Mouse (Mus musculus) bone marrow macrophage, adult 2 months (primary cell): ENCODE measurements around the gene Ext2. TPM values are rescaled to one million over a fixed set of nuclear protein-coding genes. Genes with fewer than 3 reads are reported as not detected.

Experiments
- H3K27ac ChIP-seq: 2 replicates; pipeline ENCODE4 v1.5.1; 2012; ENCODE audit warnings: low read depth, low read length; ENCODE audit not compliant: insufficient read depth
- H3K4me1 ChIP-seq: 2 replicates; pipeline ENCODE4 v1.6.1; 2012; ENCODE audit warnings: low read length; ENCODE audit not compliant: control insufficient read depth, insufficient read depth
- H3K4me3 ChIP-seq: 2 replicates; pipeline ENCODE4 v1.5.1; 2012; ENCODE audit warnings: mild to moderate bottlenecking, low read length, moderate library complexity; ENCODE audit not compliant: insufficient read depth
- CTCF ChIP-seq: IDR thresholded peaks from 2 replicates; pipeline ENCODE4 v1.5.1; 2012; ENCODE audit warnings: low read depth, mild to moderate bottlenecking, low read length, moderate library complexity
- POLR2A ChIP-seq: IDR thresholded peaks from 2 replicates; pipeline ENCODE4 v1.6.1; 2012; ENCODE audit warnings: mild to moderate bottlenecking, low read depth, low read length, borderline replicate concordance
- polyA plus RNA-seq: library from polyadenylated mRNA; stranded (reverse); fragments of >200 nt; gene quantifications from 2 replicates; pipeline ENCODE4 v1.2.4, GENCODE M21; 2012; ENCODE audit not compliant: missing spikeins, insufficient read depth, insufficient read length

Gene Ext2
- polyA plus RNA-seq, 1 experiment = 43.7 TPM

- TF ChIP-seq CTCF (peak; percentile 96), POLR2A (no peak)
- Histone ChIP-seq H3K4me1 (no peaks in the 10 kb centered on the region), H3K4me3 (no peak overlapping the region), H3K27ac (no peak overlapping the region)
Observed at GRCm38 (mm10) chr2:93809931-93810330, 12.4 kb downstream of the Ext2 start.

- no peak overlapping the region for H3K4me3 ChIP-seq
- TF ChIP-seq CTCF = no peak
Observed at GRCm38 (mm10) chr2:93808071-93808470, 14.3 kb downstream of the Ext2 start.

DNA sequence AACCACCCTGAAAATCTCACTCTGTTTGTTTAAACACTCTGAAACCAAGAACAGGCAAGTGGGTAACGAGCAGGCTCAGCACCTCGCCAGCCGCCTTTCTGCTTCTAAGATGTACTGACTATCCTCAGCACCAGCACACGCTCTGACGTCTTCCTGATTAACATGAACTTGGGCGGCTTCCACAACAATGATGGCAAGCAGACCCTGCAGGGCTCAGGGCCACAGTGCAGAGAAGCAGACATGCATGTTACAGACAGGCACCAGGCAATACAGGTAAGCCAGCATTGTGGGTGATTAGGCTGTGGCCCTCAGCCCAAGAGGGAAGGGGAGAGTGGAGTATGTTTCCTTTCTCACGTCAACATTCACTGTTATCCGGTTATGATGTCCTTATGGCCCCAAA, 14.9 kb downstream of the Ext2 start:
- peaks cover 11% of the 10 kb centered on the region for H3K4me1 ChIP-seq
- no peak for TF ChIP-seq POLR2A
- TF ChIP-seq CTCF = no peak
- H3K4me3 ChIP-seq = no peak overlapping the region
- no peak overlapping the region for H3K27ac ChIP-seq

More at GRCm38 (mm10) chr2:93808071-93808470, 14.3 kb downstream of the Ext2 start:
- Histone ChIP-seq H3K27ac (no peak overlapping the region), H3K4me1 (peaks cover 8% of the 10 kb centered on the region)

GRCm38 (mm10) chr2:93806487-93807201, 15.7 kb downstream of the Ext2 start:
- TF ChIP-seq CTCF = no peak
- no peak for TF ChIP-seq POLR2A
- Histone ChIP-seq H3K4me3 (no peak overlapping the region), H3K27ac (no peak overlapping the region), H3K4me1 (peaks cover 11% of the 10 kb centered on the region)

- Histone ChIP-seq H3K4me3 (no peak overlapping the region), H3K4me1 (peaks cover 11% of the 10 kb centered on the region), H3K27ac (no peak overlapping the region)
- TF ChIP-seq POLR2A (no peak), CTCF (no peak)
Observed at GRCm38 (mm10) chr2:93805523-93805922, 16.8 kb downstream of the Ext2 start.

- Histone ChIP-seq H3K27ac (no peak overlapping the region), H3K4me1 (peaks cover 11% of the 10 kb centered on the region), H3K4me3 (no peak overlapping the region)
- no peak for TF ChIP-seq CTCF
- no peak for TF ChIP-seq POLR2A
Observed at GRCm38 (mm10) chr2:93805066-93805465, 17.3 kb downstream of the Ext2 start.

DNA sequence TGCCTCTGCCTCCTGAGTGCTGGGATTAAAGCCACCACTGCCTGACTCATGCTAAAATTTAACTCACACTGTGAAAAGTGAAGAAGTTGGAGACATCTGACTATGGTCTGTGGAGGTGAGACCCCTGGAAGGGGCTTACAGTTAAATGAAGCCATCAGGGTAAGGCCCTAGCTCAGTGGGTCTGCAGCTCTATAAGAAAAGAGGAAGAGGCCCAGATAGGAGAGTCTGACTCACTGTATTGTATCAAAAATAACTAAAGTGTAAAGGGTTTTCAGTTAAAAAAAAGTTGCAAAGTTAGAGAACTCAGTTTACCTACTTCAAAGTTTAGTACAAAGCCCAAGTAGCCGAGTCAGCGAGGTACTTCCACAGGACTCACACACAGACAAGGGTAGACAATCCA, 19.4 kb downstream of the Ext2 start:
- no peak overlapping the region for H3K4me3 ChIP-seq
- no peak overlapping the region for H3K27ac ChIP-seq
- H3K4me1 ChIP-seq = peaks cover 11% of the 10 kb centered on the region
- TF ChIP-seq POLR2A = no peak
- no peak for TF ChIP-seq CTCF

DNA sequence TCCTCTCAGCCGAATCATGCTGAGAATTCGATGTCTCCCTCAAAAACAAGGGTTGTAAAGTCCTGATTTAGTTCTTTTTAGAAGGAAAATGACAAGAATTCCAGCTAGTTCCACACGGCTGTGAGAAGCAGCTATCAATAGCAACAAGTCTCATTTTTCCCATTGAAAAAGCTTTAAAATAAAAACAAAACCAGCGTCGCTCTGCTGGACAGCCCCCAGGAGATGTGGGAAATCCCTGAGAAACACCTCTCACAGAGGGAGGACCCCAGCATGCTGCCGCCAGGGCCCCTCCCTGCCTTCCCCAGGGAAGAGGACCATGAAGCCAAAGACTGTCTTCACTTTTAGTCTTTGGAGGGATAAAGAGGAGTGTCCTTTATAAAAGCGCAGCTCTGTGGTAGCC, 21.3 kb downstream of the Ext2 start:
- H3K27ac ChIP-seq = no peak overlapping the region
- TF ChIP-seq POLR2A (no peak), CTCF (no peak)
- peaks cover 11% of the 10 kb centered on the region for H3K4me1 ChIP-seq
- H3K4me3 ChIP-seq = no peak overlapping the region

DNA sequence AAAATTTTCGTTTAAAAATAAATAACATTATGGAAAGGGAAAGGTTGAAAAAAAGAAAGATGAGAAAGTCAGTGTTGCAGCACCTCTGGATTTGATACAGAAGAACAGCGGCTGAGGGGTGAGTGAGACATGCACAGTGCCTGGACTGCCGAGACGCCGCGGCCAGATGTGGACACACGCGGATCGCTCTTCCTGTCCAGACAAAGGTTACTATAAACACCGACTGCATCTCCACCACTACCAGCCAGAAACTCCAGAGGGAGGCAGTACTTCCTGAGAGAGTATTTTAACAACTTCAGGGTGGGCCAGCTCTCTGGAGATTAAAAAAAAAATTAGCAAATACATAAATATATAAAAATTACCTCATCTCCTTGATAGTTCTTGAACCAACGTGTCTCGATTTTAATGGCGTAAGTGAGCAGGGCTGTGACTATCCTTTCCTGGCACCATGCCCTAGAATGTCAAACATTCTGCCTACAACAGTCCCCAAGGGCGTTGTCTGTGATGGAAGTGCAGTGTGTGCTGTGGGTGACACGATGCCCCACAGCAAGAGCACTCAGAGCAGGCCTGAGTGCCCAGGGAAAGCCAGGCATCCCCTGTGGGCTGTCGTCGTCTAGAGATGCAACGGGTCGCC, 25.1 kb downstream of the Ext2 start:
- Histone ChIP-seq H3K4me3 (no peak overlapping the region), H3K4me1 (0 out of 2 replicates have a peak, but pooled peaks cover 3% of the 10 kb centered on the region), H3K27ac (no peak overlapping the region)
- TF ChIP-seq CTCF (no peak), POLR2A (no peak)

- H3K27ac ChIP-seq = no peak overlapping the region
- no peak overlapping the region for H3K4me3 ChIP-seq
- H3K4me1 ChIP-seq = 0 out of 2 replicates have a peak, but pooled peaks cover 3% of the 10 kb centered on the region
- TF ChIP-seq POLR2A (no peak), CTCF (no peak)
Observed at GRCm38 (mm10) chr2:93794375-93794774, 28.0 kb downstream of the Ext2 start.
